Mouse (Mus musculus) stomach, embryonic 14.5 days (tissue): Measurements from ENCODE around the gene Ell2. TPM values are rescaled to one million over a fixed set of nuclear protein-coding genes. Genes with fewer than 3 reads are reported as not detected.

Source experiments
- ATAC-seq: fragments of 200-750 bp; cut with Nextera tagmentation; 2 replicates; pipeline ENCODE4 v1.8.0; 2017; ENCODE audit warnings: low read depth, moderate TSS enrichment; ENCODE audit not compliant: insufficient number of reproducible peaks, insufficient read depth, low FRiP score
- H3K27ac ChIP-seq: fragments of 300-500 bp; sonication (generic); 2 replicates; pipeline ENCODE4 v1.5.1; 2014; ENCODE audit warnings: mild to moderate bottlenecking, low read length, moderate library complexity, mixed read lengths
- H3K27me3 ChIP-seq: fragments of 300-500 bp; sonication (generic); 2 replicates; pipeline ENCODE4 v1.6.1; 2014; ENCODE audit warnings: low read length, control low read depth, mixed read lengths; ENCODE audit not compliant: control insufficient read depth, insufficient read depth
- H3K36me3 ChIP-seq: fragments of 300-500 bp; sonication (generic); 2 replicates; pipeline ENCODE4 v1.6.1; 2014; ENCODE audit warnings: mild to moderate bottlenecking, control low read depth, low read length, moderate library complexity, mixed read lengths; ENCODE audit not compliant: control insufficient read depth, insufficient read depth
- H3K4me1 ChIP-seq: fragments of 300-500 bp; sonication (generic); 2 replicates; pipeline ENCODE4 v1.6.1; 2014; ENCODE audit warnings: low read length, control low read depth, mixed read lengths; ENCODE audit not compliant: control insufficient read depth, insufficient read depth
- H3K4me2 ChIP-seq: fragments of 300-500 bp; sonication (generic); replicated peaks from 2 replicates; pipeline ENCODE4 v1.6.1; 2014; ENCODE audit warnings: low read depth, low read length, control low read depth
- H3K4me3 ChIP-seq: fragments of 300-500 bp; sonication (generic); 2 replicates; pipeline ENCODE4 v1.5.1; 2014; ENCODE audit warnings: low read depth, low read length, control low read depth
- H3K9ac ChIP-seq: fragments of 300-500 bp; sonication (generic); replicated peaks from 2 replicates; pipeline ENCODE4 v1.6.1; 2014; ENCODE audit warnings: low read depth, mild to moderate bottlenecking, control low read depth, low read length, moderate library complexity, mixed read lengths
- H3K9me3 ChIP-seq: fragments of 300-500 bp; sonication (generic); 2 replicates; pipeline ENCODE4 v1.6.1; 2016; ENCODE audit warnings: low read depth, low read length, control low read depth; ENCODE audit not compliant: control insufficient read depth
- WGBS: fragments of 180-500 bp; shearing (Covaris S2); extraction: QIAGEN DNeasy Blood & Tissue Kit; methylation state at CpG from one replicate; pipeline ENCODE4 v1.1.7; 2014; 5-methylcytosine and 5-hydroxymethylcytosine counted together
- polyA plus RNA-seq: library from polyadenylated mRNA; unstranded; fragments of >200 nt; fragmentation: Nextera tagmentation; extraction: Ambion mirVana; gene quantifications from 2 replicates; pipeline ENCODE4 v1.2.1, GENCODE M21; 2014

The Ell2 gene
- polyA plus RNA-seq, 1 experiment from 2014 or later, result 11.2 TPM

DNA sequence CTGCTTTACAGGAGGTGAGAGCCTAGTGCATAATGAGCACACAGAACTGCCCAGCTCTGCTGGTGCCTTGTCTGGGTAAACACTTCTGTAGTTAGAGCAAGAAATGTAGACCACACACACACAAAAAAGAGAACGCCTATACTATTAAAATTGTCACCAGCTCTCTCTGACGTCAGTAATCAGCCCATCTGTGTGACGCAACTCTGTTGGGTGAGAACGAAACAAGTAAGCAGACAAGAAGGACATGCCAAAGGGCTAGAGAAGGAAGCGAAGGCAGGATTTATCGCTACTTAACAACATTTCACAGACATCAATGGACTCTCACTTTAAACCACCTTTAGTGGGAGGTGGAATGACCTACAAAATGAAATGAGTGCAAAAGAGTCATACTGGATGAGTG lies 71.6 kb downstream of the Ell2 start:
- WGBS, result 79% methylated on average over 6 of the region's 6 CpGs
- ATAC-seq, result no peak

DNA sequence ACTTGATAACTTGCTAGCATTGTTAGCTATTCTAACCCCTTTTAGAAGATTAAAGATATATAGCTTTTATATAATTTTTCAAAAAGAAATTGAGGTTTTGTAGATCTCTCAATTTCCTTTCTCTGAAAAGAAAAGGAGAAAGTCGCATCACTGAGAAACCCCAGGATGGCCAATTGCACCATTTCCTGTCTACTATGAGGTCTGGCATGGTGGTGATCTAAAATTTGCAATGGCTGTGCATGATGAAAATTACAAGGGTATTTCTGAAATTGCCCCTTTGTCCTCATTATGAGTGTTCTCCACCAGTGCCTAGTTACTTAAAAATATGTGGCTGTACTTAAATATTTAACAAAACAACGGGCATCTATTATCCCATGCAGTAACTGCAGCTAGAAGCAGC lies 72.6 kb downstream of the Ell2 start:
- H3K9ac ChIP-seq, result no peak overlapping the region
- WGBS, result 85% methylated on average over 2 of the region's 2 CpGs
- no peaks in the 10 kb centered on the region for H3K27me3 ChIP-seq
- no peaks in the 10 kb centered on the region for H3K9me3 ChIP-seq
- no peaks in the 10 kb centered on the region for H3K4me1 ChIP-seq
- H3K4me2 ChIP-seq, result no peak overlapping the region
- H3K27ac ChIP-seq, result no peak overlapping the region
- H3K36me3 ChIP-seq, result no peaks in the 10 kb centered on the region
- H3K4me3 ChIP-seq, result no peak overlapping the region
- ATAC-seq, result no peak

More for the DNA sequence above, 71.6 kb downstream of the Ell2 start:
- no peak overlapping the region for H3K4me2 ChIP-seq
- H3K9me3 ChIP-seq, result no peaks in the 10 kb centered on the region
- no peaks in the 10 kb centered on the region for H3K36me3 ChIP-seq
- H3K4me1 ChIP-seq, result no peaks in the 10 kb centered on the region
- no peak overlapping the region for H3K27ac ChIP-seq
- H3K4me3 ChIP-seq, result no peak overlapping the region
- no peak overlapping the region for H3K9ac ChIP-seq
- no peaks in the 10 kb centered on the region for H3K27me3 ChIP-seq

DNA sequence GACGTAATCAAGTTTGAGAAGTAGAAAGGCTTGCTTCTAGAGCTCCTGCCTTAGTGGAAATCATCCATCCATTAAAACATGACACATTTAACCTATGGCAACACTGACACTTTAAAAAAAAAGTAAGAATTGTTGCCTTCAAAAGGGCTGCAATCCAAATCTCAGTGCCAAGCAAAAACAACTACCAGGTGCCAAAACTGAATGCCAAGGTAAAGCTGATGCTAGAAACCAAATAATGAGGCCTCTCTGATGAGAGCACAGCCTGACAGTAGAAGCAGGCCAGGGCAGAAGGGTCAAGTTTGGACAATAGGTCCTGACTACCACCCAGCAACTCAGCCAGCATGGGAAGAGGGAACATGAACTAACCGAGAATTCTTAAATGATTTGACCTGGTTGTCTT lies 73.5 kb downstream of the Ell2 start:
- Histone ChIP-seq H3K9me3 (no peaks in the 10 kb centered on the region), H3K36me3 (no peaks in the 10 kb centered on the region), H3K4me2 (no peak overlapping the region), H3K27me3 (no peaks in the 10 kb centered on the region), H3K27ac (no peak overlapping the region), H3K4me1 (no peaks in the 10 kb centered on the region), H3K9ac (no peak overlapping the region), H3K4me3 (no peak overlapping the region)
- ATAC-seq, result no peak
- 73% methylated on average over 2 of the region's 2 CpGs for WGBS

DNA sequence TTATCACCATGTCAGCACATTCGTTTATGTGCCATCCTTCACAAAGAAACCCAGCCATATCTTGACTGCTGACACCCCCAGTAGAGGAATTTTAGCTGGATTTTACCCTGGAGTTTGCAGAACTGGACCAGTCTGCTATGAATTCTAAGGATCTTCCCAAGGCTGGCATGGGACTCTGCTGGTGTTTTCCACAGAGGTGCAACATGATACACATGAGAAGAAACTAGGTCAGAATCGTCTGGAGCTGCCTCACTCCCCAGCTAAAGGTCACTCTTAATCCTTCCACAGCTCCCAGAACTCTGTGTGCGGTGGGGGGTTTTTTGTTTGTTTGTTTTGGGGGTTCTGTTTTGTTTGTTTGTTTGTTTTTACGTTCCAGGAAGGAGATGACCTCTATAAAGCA lies 79.2 kb downstream of the Ell2 start:
- ATAC-seq, result no peak
- H3K4me3 ChIP-seq, result no peak overlapping the region
- H3K36me3 ChIP-seq, result no peaks in the 10 kb centered on the region
- H3K9ac ChIP-seq, result no peak overlapping the region
- 59% methylated on average over 4 of the region's 4 CpGs for WGBS
- no peak overlapping the region for H3K4me2 ChIP-seq
- H3K27ac ChIP-seq, result no peak overlapping the region
- no peaks in the 10 kb centered on the region for H3K27me3 ChIP-seq
- no peaks in the 10 kb centered on the region for H3K9me3 ChIP-seq
- no peaks in the 10 kb centered on the region for H3K4me1 ChIP-seq

DNA sequence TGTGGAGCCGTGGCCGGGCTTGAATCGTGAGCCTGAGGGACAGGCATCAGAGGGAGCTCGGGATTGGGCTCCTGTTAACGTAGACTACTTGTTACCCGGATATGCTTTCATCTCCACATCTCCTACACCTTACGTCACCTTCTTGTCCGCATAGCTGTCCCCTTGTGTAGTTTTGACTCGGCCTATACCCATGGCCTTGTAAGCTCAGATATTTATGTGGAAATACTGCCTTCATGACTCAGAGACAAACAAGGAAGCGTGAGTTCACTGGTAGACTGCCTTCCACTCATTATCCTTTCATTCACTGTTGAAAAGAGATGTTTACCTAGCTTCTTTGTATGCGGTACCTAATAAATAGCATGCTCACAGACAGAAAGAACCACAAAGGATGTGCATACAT lies 79.7 kb downstream of the Ell2 start:
- no peak for ATAC-seq
- H3K36me3 ChIP-seq, result no peaks in the 10 kb centered on the region
- H3K27me3 ChIP-seq, result no peaks in the 10 kb centered on the region
- H3K4me3 ChIP-seq, result no peak overlapping the region
- H3K4me2 ChIP-seq, result no peak overlapping the region
- no peaks in the 10 kb centered on the region for H3K4me1 ChIP-seq
- no peaks in the 10 kb centered on the region for H3K9me3 ChIP-seq
- WGBS, result 87% methylated on average over 11 of the region's 11 CpGs
- H3K9ac ChIP-seq, result no peak overlapping the region
- H3K27ac ChIP-seq, result no peak overlapping the region

DNA sequence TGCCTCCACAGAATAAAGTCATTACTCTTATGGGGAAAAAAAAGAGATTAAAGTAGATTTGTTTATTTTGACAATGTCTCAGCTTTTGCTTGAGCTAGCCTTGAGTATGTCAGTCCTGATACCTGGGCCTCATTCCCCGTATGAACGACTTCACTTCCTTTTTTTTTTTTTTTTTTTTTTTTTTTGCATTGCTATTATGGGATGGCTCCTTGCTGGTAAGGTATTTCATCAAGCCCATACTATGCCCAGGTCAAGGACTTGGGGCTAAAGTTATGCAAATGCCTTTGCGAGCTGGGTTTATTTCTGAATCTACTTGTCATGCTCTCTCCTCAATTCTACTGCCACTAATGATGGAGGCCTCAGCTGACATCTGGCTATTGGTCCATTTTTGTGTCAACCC lies 80.8 kb downstream of the Ell2 start:
- no peaks in the 10 kb centered on the region for H3K27me3 ChIP-seq
- no peak overlapping the region for H3K9ac ChIP-seq
- no peaks in the 10 kb centered on the region for H3K36me3 ChIP-seq
- H3K4me1 ChIP-seq, result no peaks in the 10 kb centered on the region
- H3K27ac ChIP-seq, result no peak overlapping the region
- 78% methylated on average over 3 of the region's 3 CpGs for WGBS
- ATAC-seq, result no peak
- no peaks in the 10 kb centered on the region for H3K9me3 ChIP-seq
- no peak overlapping the region for H3K4me2 ChIP-seq
- no peak overlapping the region for H3K4me3 ChIP-seq

DNA sequence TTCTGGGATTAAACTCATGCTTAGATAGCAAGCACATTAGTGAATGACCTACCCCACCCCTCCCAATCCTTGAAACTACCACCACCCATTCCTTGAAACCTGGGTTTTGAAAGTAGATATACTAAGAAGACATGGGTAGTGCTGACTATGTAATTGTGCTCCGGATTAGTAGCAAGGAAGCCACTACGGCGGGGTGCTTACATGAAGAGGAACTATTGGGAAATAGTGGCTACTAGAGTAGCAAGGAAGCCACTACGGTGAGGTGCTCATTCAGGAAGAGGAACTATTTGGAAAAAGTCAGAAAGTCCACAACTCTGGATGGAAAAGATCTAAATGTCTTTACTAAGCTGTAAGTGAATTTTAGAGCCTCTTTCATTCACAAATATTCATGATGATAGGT lies 81.6 kb downstream of the Ell2 start:
- Histone ChIP-seq H3K27ac (no peak overlapping the region), H3K27me3 (no peaks in the 10 kb centered on the region), H3K9me3 (no peaks in the 10 kb centered on the region), H3K36me3 (no peaks in the 10 kb centered on the region), H3K9ac (no peak overlapping the region), H3K4me2 (no peak overlapping the region), H3K4me3 (no peak overlapping the region), H3K4me1 (no peaks in the 10 kb centered on the region)
- ATAC-seq, result no peak
- 92% methylated on average over 4 of the region's 4 CpGs for WGBS

DNA sequence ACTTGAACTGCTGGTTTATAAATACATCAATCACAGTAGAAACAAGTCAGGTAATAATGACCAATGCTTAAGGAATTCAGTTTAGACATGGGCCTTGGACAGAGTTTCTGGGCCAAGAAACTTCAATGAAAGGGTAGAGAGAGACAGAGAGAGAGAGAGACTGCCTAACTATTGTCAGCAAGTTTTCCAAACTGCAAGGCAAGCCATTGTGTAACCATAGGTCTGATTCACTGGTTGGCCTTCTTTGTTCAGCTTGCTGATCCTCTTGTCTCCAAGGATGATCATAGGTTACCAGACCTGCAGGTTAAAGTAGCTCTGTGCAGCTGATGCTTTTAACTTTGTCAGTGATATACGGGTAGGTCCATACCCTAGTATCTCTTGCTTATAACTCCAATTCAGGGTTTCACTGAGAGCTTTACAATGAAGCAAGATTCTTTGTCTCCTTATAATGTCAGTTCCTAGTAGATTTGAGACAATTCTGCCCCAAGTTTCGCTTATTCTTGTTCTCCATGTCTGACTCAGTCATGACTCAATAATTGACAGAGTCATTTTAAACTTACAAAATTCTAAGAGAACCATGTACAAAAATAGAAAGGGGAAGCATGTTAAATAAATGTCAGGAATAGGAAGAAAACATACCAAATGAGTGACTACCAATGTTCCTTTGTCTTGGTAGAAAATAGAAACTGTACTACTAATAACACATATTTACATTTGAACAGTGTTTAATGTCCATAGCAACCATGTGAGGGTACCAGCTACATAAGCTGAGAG lies 82.7 kb downstream of the Ell2 start:
- Histone ChIP-seq H3K4me1 (no peaks in the 10 kb centered on the region), H3K27me3 (no peaks in the 10 kb centered on the region), H3K36me3 (no peaks in the 10 kb centered on the region), H3K9ac (no peak overlapping the region), H3K4me2 (no peak overlapping the region), H3K4me3 (no peak overlapping the region), H3K27ac (no peak overlapping the region), H3K9me3 (no peaks in the 10 kb centered on the region)
- no peak for ATAC-seq
- WGBS, result 91% methylated on average over 2 of the region's 2 CpGs
